Mouse (Mus musculus) spleen, postnatal 36 days (tissue): Measurements from ENCODE around the gene Tnfrsf18.

ENCODE experiments used
- DNase-seq, 2 experiments: peaks; one replicate each; pipeline ENCODE4 v3.0.0; 2022; ENCODE audit warnings: low spot score in 2 of 2, mixed read lengths in 1 of 2

Gene Tnfrsf18

GRCm38 (mm10) chr4:156026013-156026412 lies at the start of gene Tnfrsf18:
TSS of gene Tnfrsf18 (plus strand) at chr4:156026164.
- peak; percentile 46 to 61 for DNase-seq

DNA sequence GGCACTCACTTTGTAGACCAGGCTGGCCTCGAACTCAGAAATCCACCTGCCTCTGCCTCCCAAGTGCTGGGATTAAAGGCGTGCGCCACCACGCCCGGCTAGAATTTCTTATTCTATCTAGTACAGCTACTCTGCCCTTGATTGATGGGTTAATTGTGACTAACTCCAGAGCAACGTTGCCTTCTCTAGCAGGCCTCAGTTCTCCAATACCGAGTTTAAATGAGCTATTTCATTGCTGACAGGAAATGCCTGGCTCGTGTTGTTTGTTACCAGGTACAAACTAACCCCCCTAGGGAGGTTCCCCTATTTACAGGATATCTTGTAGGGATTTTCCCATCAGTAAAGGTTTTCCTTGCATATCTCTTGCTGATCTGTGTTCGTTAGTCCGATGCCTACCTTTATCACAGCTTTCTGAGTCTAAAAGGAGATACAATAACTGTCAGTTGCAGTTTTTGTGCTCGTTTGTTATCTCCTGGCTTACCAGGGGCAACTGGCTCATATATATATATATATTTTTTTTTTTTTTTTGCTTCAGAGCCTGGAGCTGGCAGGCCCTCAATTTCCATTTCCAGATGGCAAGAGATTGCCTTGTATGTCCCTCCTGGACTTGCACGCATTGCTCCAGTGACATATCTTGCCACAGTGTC lies 44.4 kb upstream of the Tnfrsf18 start:
- DNase-seq = no peak

DNA sequence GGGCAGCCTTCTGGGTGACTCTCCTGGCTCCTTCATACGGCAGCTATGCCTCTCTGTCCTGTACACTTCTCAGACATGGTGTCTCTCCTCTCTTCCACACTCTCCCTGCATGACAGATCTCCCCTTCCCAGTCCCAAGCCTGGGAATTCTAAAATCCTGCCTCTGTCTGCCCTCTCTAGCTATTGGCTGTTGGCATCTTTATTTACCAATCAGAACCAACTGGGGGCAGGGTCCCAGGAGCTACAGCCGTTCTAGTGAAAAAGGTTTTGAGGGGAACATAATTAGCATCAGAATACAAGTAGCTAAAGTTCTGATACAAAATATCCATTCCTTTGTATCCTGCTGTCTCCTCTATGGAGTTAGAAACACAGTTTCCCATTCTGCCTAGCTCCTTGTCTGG lies 42.2 kb upstream of the Tnfrsf18 start:
- DNase-seq = no peak

DNA sequence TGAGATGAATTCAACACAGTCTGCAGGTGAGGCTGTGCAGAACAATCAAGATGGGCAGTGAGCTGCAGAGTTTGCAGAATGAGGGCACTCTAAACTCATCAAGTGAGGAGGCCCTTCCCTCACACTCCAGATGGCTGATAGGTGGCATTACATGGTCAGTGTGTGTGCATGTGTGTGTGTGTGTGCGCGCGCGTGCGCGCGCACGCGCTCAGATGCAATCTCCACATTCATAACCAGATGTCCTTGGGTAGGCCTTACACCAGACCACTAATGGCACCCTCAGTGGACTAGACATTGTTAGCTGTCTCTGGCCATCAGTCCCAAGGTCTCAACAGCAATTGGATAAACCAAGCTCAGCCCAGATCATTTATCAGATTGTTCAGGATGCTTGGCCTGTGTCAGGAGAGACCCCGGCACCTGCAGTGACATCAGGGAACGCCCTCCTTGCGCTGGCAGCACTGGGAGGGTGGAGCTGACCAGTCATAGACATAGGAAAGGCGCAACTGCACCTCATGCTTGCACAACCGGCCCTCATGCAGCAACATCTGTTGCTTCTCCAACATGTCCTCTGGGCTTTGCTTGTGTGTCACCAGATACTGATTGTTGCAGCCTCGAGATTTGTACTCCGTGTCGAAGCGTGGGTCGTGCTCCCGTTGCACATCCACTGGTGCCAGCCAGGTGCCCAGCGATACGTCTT lies 34.6 kb upstream of the Tnfrsf18 start:
- DNase-seq = peak; percentile 3 to 31

DNA sequence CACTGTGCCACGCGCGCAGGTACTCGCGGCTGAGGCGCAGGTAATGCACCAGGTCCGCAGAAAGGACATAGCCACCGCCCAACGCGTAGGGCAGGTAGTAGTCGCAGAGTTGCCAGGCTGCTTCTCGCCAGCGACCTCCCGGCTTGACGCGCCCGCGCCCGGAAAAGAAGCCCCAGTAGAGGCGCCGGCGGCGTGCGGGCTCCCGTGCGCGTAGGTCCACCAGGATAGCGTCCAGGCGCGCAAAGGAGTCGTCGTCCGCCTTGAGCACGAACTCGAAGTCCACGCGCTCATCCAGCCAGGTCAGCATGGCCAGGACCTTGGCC lies 34.1 kb upstream of the Tnfrsf18 start:
- DNase-seq = no peak

- peak; percentile 81 to 92 for DNase-seq
Measured at GRCm38 (mm10) chr4:155992241-155992905, 33.6 kb upstream of the Tnfrsf18 start, which contains the start of the genes B3galt6 and Sdf4. TSS of gene B3galt6 (minus strand) at chr4:155992649. TSS of gene Sdf4 (plus strand) at chr4:155992872.

DNA sequence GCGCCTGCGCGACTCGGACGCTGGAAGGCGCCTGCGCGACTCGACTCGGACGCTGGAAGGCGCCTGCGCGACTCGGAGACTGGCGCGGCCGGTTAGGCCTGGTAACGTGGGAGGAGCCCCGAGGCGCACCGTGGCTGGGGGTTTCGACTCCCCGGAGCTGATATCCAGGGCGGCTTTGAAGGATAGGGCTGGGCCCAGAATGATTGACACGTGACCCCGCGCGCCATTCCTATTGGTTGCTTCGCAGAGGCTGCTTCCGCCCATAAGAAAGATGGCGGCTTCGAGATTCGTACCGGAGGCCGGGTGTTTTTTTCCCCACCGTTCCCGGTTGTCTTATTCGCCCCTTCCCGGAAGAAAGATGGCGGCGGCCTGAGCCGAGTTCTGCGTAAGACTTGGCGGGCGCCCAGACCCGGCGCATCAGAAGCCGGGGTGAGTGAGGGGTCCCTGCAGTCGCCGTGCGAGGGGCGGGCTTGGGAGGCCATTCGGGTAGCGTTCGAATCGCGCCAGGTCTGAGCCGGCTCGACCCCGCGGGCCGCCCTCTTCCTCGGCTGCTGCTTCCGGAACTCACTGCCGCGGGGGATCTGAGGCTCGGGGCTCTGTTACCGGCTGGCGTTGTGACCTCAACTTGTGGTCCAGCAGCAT lies 32.9 kb upstream of the Tnfrsf18 start:
- peak; percentile 91 to 95 for DNase-seq

GRCm38 (mm10) chr4:155993606-155994005 lies 32.4 kb upstream of the Tnfrsf18 start:
- DNase-seq = no peak

DNA sequence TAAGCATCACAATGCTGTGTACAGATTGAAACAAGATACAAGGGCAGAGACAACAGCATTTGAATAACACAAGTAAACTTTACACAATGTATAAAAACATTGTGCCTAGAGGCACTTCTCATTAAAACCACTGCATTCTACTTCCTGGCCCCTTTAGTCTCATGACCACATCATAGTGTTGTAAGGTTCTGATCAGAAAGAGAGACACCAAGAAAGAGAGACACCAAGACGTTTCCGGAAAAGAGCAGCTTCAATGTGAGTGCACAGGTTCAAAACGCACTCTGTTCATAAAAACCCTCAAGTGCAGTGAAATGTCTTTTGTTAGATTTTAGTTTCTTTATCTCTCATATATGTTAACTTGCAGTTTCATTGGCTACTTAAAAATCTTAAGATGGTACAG lies 21.9 kb upstream of the Tnfrsf18 start:
- DNase-seq = no peak

DNA sequence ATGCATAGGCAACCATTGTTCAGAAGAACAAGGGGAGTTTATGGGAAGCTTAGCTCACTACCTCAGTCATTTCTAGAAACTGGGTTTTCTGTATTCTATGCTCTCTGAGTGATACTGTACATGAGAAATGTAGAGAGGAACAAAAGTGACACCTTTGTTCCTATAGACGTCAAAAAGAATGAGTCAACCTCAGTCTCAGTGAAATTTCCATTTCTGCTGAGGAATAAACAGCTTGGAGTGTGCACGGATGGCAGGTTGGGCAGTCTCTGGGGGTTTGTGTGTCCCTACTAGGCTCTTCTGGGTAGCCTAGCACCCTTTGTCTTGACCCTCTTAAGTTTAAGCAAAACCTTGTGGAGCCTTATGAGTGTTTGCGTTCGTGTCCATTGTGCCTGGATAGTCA lies 17.6 kb upstream of the Tnfrsf18 start:
- DNase-seq = no peak

DNA sequence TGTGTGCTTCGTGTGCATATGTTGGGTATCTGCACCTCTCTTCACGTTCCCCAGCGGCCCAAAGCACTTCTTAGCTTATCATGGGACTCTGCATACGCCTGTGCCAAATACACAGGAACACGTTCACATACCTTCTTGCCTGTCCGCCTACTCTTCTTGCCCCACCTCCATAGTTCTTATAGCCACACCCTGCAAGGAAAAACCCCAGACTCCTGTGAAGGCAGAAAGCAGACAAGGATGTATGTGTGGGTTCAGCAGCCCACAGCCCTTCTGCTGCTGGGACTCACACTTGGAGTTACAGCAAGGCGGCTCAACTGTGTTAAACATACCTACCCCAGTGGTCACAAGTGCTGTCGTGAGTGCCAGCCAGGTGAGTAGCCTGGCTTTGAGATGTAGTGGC lies 12.3 kb upstream of the Tnfrsf18 start, which contains the start of gene Tnfrsf4:
TSS of gene Tnfrsf4 (plus strand) at position 207 of the 400 bp plus-strand sequence.
- DNase-seq = no peak

GRCm38 (mm10) chr4:156014436-156014835 lies 11.5 kb upstream of the Tnfrsf18 start:
- no peak for DNase-seq

DNA sequence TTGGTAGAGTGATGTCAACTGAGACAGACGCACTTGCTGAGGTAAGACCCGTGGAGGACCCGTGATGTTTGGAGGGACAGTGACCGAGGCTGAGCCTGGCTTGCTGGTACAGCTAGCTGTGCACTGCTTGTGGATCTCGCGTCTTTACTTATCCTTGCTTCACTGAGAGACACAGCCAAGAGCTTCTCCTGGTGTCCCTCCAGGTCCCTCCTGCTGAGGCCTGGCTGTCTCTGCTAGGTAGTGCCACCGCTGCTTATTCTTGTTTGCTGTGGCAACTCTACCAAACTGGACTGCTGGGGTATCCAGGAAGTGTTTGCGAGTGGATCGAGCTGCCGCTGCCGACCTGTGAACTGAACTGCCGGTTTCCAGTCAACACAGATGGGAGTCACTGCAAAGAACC lies 6.2 kb upstream of the Tnfrsf18 start:
- DNase-seq = no peak

GRCm38 (mm10) chr4:156021381-156021780 lies 4.6 kb upstream of the Tnfrsf18 start:
- no peak for DNase-seq

GRCm38 (mm10) chr4:156021942-156022419 lies 4.0 kb upstream of the Tnfrsf18 start:
- DNase-seq = no peak

- DNase-seq = no peak
Measured at GRCm38 (mm10) chr4:156023520-156023919, 2.4 kb upstream of the Tnfrsf18 start.

- DNase-seq = no peak
Measured at GRCm38 (mm10) chr4:156024184-156024583, 1.8 kb upstream of the Tnfrsf18 start.

- no peak for DNase-seq
Measured at GRCm38 (mm10) chr4:156028580-156028979, 2.6 kb downstream of the Tnfrsf18 start.

DNA sequence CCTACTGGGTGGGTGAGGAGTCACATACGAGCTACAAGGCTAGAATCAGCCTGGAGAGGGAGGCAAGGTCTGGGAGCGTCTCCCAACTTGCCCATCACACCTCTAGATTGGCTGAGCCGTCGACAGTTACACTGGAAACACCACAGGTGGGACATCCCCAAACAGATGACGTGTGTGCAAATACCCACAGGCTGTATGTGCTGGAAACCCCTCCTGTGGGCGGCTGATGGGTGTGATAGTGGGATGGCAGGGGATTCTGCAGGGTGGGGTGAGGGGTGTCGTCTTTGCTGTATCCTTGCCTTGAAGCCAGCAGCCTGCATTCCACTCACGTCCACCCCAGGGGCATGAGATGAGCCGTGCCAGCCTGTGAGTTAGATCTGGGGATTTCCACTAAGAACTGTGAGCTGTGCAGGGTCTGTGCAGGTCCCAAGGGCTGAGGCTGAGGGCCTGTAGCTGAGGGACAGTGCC lies 4.7 kb downstream of the Tnfrsf18 start:
- DNase-seq = no peak

DNA sequence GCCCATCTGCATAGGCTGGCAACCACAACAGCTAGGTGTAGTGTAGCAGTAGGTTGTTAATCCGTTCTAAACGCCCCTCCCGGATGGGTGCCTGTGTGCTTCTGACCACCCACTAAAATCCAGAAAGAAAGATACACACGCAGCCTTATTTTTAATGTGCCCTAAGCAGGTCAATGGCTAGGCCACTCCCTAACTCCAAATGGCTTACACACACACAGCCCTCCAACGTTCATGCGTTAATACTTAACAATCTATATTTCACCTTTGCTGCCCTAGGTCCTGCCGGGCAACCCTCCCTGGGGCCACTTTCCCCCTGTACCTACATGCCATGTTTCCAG lies 5.3 kb downstream of the Tnfrsf18 start:
- no peak for DNase-seq

GRCm38 (mm10) chr4:156031593-156032391 lies 5.8 kb downstream of the Tnfrsf18 start:
- peak; percentile 71 to 78 for DNase-seq
